Mouse (Mus musculus): ENCODE measurements around the gene Med20. TPM values are rescaled to one million over a fixed set of nuclear protein-coding genes. Genes with fewer than 3 reads are reported as not detected.

The Med20 gene
- polyA plus RNA-seq (2015; fragmentation: Nextera tagmentation; extraction: Ambion mirVana) = 21.6 and 26.0 TPM in 2 replicates

- H3K4me1 ChIP-seq (replicated peaks) = peaks cover 76% of the 10 kb centered on the region
- H3K4me3 ChIP-seq (replicated peaks) = peak within 1 kb of the TSS; percentile 92
- peak; percentile 89 for ATAC-seq (ENCODE audit: insufficient read depth)
- H3K27me3 ChIP-seq = no peaks in the 10 kb centered on the region
- H3K9me3 ChIP-seq (replicated peaks) = no peaks in the 10 kb centered on the region
- H3K9ac ChIP-seq = peak within 1 kb of the TSS; percentile 78
- under 1% methylated on average over 59 of the region's 59 CpGs for WGBS (ENCODE audit: insufficient replicate concordance)
- peaks cover 61% of the 10 kb centered on the region for H3K36me3 ChIP-seq (replicated peaks)
- peak within 1 kb of the TSS; percentile 90 for H3K27ac ChIP-seq (replicated peaks)
- peak within 1 kb of the TSS; percentile 90 for H3K4me2 ChIP-seq
Measured at GRCm38 (mm10) chr17:47610849-47611660, at the start of gene Med20, which contains the start of the genes Bysl and Gm20517. TSS of gene Med20 (plus strand) at chr17:47611582. TSS of gene Bysl (minus strand) at chr17:47611492. TSS of gene Gm20517 (plus strand) at chr17:47611589.

GRCm38 (mm10) chr17:47562875-47563274 lies 48.5 kb upstream of the Med20 start:
- no peaks in the 10 kb centered on the region for H3K36me3 ChIP-seq (replicated peaks)
- no peak overlapping the region for H3K4me3 ChIP-seq (replicated peaks)

GRCm38 (mm10) chr17:47564612-47565011 lies 46.8 kb upstream of the Med20 start:
- H3K27ac ChIP-seq (replicated peaks) = peak overlapping the region; percentile 45
- H3K4me1 ChIP-seq (replicated peaks) = peaks cover 65% of the 10 kb centered on the region
- H3K4me2 ChIP-seq = peak overlapping the region; percentile 10; the same call in 1 of the 2 replicates

More at GRCm38 (mm10) chr17:47562875-47563274, 48.5 kb upstream of the Med20 start:
- Histone ChIP-seq H3K9ac (no peak overlapping the region), H3K27me3 (no peaks in the 10 kb centered on the region), H3K27ac (replicated peaks) (no peak overlapping the region), H3K4me2 (no peak overlapping the region), H3K4me1 (replicated peaks) (peaks cover 50% of the 10 kb centered on the region), H3K9me3 (replicated peaks) (no peaks in the 10 kb centered on the region)
- WGBS (ENCODE audit: insufficient replicate concordance) = 71% methylated on average over 6 of the region's 6 CpGs
- ATAC-seq (ENCODE audit: insufficient read depth) = no peak

GRCm38 (mm10) chr17:47566133-47566532 lies 45.2 kb upstream of the Med20 start:
- no peaks in the 10 kb centered on the region for H3K36me3 ChIP-seq (replicated peaks)
- no peaks in the 10 kb centered on the region for H3K27me3 ChIP-seq
- H3K9me3 ChIP-seq (replicated peaks) = no peaks in the 10 kb centered on the region
- peaks cover 64% of the 10 kb centered on the region for H3K4me1 ChIP-seq (replicated peaks)
- no peak overlapping the region for H3K4me3 ChIP-seq (replicated peaks)
- 0 out of 2 replicates have a peak overlapping the region, but pooled peaks have one; percentile 29 for H3K27ac ChIP-seq (replicated peaks)
- WGBS (ENCODE audit: insufficient replicate concordance) = 46% methylated on average over 2 of the region's 2 CpGs
- no peak overlapping the region for H3K4me2 ChIP-seq
- ATAC-seq (ENCODE audit: insufficient read depth) = no peak
- H3K9ac ChIP-seq = no peak overlapping the region

More at GRCm38 (mm10) chr17:47564612-47565011, 46.8 kb upstream of the Med20 start:
- WGBS (ENCODE audit: insufficient replicate concordance) = 28% methylated on average over 5 of the region's 5 CpGs
- no peak overlapping the region for H3K4me3 ChIP-seq (replicated peaks)
- no peaks in the 10 kb centered on the region for H3K9me3 ChIP-seq (replicated peaks)
- ATAC-seq (ENCODE audit: insufficient read depth) = no peak
- no peaks in the 10 kb centered on the region for H3K36me3 ChIP-seq (replicated peaks)
- no peak overlapping the region for H3K9ac ChIP-seq
- H3K27me3 ChIP-seq = no peaks in the 10 kb centered on the region

GRCm38 (mm10) chr17:47567271-47567670 lies 44.1 kb upstream of the Med20 start:
- Histone ChIP-seq H3K9me3 (replicated peaks) (no peaks in the 10 kb centered on the region), H3K4me3 (replicated peaks) (no peak overlapping the region), H3K4me2 (no peak overlapping the region), H3K36me3 (replicated peaks) (no peaks in the 10 kb centered on the region), H3K27ac (replicated peaks) (peak overlapping the region; percentile 91), H3K27me3 (no peaks in the 10 kb centered on the region), H3K4me1 (replicated peaks) (peaks cover 75% of the 10 kb centered on the region), H3K9ac (no peak overlapping the region; the same call in 1 of the 2 replicates)
- ATAC-seq (ENCODE audit: insufficient read depth) = 0 out of 2 replicates have a peak, but pooled peaks have one; percentile 8
- WGBS (ENCODE audit: insufficient replicate concordance) = 33% methylated on average over 3 of the region's 3 CpGs

- Histone ChIP-seq H3K27me3 (no peaks in the 10 kb centered on the region), H3K9me3 (replicated peaks) (no peaks in the 10 kb centered on the region), H3K4me2 (peak overlapping the region; percentile 50), H3K27ac (replicated peaks) (peak overlapping the region; percentile 91), H3K36me3 (replicated peaks) (no peaks in the 10 kb centered on the region), H3K9ac (peak overlapping the region; percentile 37), H3K4me3 (replicated peaks) (no peak overlapping the region), H3K4me1 (replicated peaks) (peaks cover 76% of the 10 kb centered on the region)
- ATAC-seq (ENCODE audit: insufficient read depth) = peak; percentile 95
- 35% methylated on average over 3 of the region's 3 CpGs for WGBS (ENCODE audit: insufficient replicate concordance)
Measured at GRCm38 (mm10) chr17:47568389-47568788, 43.0 kb upstream of the Med20 start.

- peak overlapping the region; percentile 37 for H3K9ac ChIP-seq
- no peaks in the 10 kb centered on the region for H3K36me3 ChIP-seq (replicated peaks)
- H3K27me3 ChIP-seq = no peaks in the 10 kb centered on the region
- ATAC-seq (ENCODE audit: insufficient read depth) = peak; percentile 18
- 81% methylated on average over 10 of the region's 10 CpGs for WGBS (ENCODE audit: insufficient replicate concordance)
- peak overlapping the region; percentile 50 for H3K4me2 ChIP-seq
- H3K4me3 ChIP-seq (replicated peaks) = no peak overlapping the region
- peak overlapping the region; percentile 91 for H3K27ac ChIP-seq (replicated peaks)
- no peaks in the 10 kb centered on the region for H3K9me3 ChIP-seq (replicated peaks)
- peaks cover 72% of the 10 kb centered on the region for H3K4me1 ChIP-seq (replicated peaks)
Measured at GRCm38 (mm10) chr17:47568951-47569527, 42.3 kb upstream of the Med20 start.

GRCm38 (mm10) chr17:47571621-47572020 lies 39.8 kb upstream of the Med20 start:
- Histone ChIP-seq H3K4me3 (replicated peaks) (no peak overlapping the region), H3K9me3 (replicated peaks) (no peaks in the 10 kb centered on the region), H3K4me2 (no peak overlapping the region), H3K27me3 (no peaks in the 10 kb centered on the region), H3K9ac (no peak overlapping the region), H3K36me3 (replicated peaks) (no peaks in the 10 kb centered on the region), H3K4me1 (replicated peaks) (peaks cover 54% of the 10 kb centered on the region), H3K27ac (replicated peaks) (no peak overlapping the region)
- ATAC-seq (ENCODE audit: insufficient read depth) = no peak
- 65% methylated on average over 7 of the region's 7 CpGs for WGBS (ENCODE audit: insufficient replicate concordance)

- Histone ChIP-seq H3K4me3 (replicated peaks) (no peak overlapping the region), H3K27ac (replicated peaks) (no peak overlapping the region)
Measured at GRCm38 (mm10) chr17:47572436-47572835, 38.9 kb upstream of the Med20 start.

GRCm38 (mm10) chr17:47574028-47574427 lies 37.4 kb upstream of the Med20 start:
- Histone ChIP-seq H3K27me3 (no peaks in the 10 kb centered on the region), H3K9me3 (replicated peaks) (no peaks in the 10 kb centered on the region), H3K36me3 (replicated peaks) (no peaks in the 10 kb centered on the region), H3K4me3 (replicated peaks) (no peak overlapping the region), H3K4me1 (replicated peaks) (peaks cover 48% of the 10 kb centered on the region), H3K4me2 (no peak overlapping the region), H3K27ac (replicated peaks) (no peak overlapping the region), H3K9ac (no peak overlapping the region)
- 72% methylated on average over 8 of the region's 8 CpGs for WGBS (ENCODE audit: insufficient replicate concordance)
- ATAC-seq (ENCODE audit: insufficient read depth) = no peak

More at GRCm38 (mm10) chr17:47572436-47572835, 38.9 kb upstream of the Med20 start:
- Histone ChIP-seq H3K36me3 (replicated peaks) (no peaks in the 10 kb centered on the region), H3K27me3 (no peaks in the 10 kb centered on the region), H3K4me2 (no peak overlapping the region), H3K9ac (no peak overlapping the region), H3K4me1 (replicated peaks) (peaks cover 47% of the 10 kb centered on the region), H3K9me3 (replicated peaks) (no peaks in the 10 kb centered on the region)
- no peak for ATAC-seq (ENCODE audit: insufficient read depth)

- H3K9me3 ChIP-seq (replicated peaks) = no peaks in the 10 kb centered on the region
- H3K27me3 ChIP-seq = no peaks in the 10 kb centered on the region
- H3K4me2 ChIP-seq = no peak overlapping the region
- H3K9ac ChIP-seq = no peak overlapping the region
- no peak overlapping the region for H3K4me3 ChIP-seq (replicated peaks)
- no peaks in the 10 kb centered on the region for H3K36me3 ChIP-seq (replicated peaks)
- H3K27ac ChIP-seq (replicated peaks) = no peak overlapping the region
- H3K4me1 ChIP-seq (replicated peaks) = peaks cover 44% of the 10 kb centered on the region
- 64% methylated on average over 11 of the region's 11 CpGs for WGBS (ENCODE audit: insufficient replicate concordance)
- ATAC-seq (ENCODE audit: insufficient read depth) = no peak
Measured at GRCm38 (mm10) chr17:47574830-47575229, 36.6 kb upstream of the Med20 start.
